Mouse (Mus musculus) adipocyte (in vitro differentiated cells): ENCODE data around the gene 4930595D18Rik.

Experiments used
- DNase-seq: peaks from one replicate; pipeline ENCODE4 v3.0.0-alpha.2; 2016; ENCODE audit warnings: low spot score

The 4930595D18Rik gene

GRCm38 (mm10) chr12:111134791-111135733 is 49.2 kb downstream of the 4930595D18Rik start:
- DNase-seq, result no peak

- DNase-seq, result no peak
Observed at GRCm38 (mm10) chr12:111134169-111134568, 50.1 kb downstream of the 4930595D18Rik start.

GRCm38 (mm10) chr12:111125666-111126065 is 58.6 kb downstream of the 4930595D18Rik start:
- no peak for DNase-seq

DNA sequence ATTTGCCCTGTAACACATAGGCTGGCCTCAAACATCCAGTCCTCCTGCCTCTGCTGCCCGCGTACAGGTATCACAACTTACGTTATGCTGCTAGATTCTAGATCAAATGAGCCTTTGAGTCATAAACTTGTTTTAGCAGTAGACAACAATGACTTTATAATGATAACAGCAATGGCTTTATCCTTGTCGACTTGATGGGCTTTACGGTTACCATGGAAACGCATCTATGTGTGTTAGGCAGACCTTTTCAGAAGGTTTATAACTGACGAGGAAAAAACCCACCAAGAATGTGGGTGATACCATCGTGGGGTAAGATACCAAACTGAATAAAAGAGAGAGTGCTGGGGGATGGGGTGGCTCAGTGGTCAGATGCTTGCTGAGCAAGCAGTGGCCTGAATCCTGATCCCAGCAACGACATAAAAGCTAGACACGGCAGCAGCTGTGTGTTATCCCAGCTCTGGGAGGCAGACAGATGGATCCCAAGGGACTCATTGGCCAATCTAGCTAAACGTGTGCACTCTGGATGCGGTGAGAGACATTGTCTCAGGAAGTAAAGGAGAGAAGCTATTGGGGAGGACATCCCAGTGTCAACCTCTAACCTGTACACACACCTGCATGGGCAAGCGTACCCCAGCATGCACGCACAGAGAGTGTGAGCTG is 59.6 kb downstream of the 4930595D18Rik start:
- DNase-seq, result no peak

DNA sequence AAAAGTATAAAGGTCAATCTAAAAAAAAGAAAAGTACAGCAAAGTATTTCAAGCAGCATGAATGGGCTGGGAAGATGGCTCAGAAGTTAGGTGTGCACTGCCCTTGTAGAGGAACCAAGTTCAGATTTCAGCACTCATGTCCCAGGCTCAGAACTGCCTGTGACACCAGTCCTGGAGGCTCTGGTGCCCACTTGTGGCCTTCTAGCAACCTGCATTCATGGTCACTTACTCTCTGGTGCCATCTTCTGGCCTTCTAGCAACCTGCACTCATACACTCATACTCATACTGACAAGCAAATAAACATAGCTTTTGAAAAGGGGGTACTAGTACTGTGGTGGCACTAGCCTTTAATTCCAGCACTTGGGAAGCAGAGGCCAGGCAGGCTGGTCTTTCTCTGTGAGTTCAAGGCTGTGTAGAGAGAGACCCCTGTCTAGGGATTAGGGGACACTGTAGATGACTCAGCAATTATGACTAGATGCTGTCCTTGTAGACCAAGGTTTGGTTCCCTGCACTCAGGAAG is 61.9 kb downstream of the 4930595D18Rik start:
- peak; percentile 22 for DNase-seq

DNA sequence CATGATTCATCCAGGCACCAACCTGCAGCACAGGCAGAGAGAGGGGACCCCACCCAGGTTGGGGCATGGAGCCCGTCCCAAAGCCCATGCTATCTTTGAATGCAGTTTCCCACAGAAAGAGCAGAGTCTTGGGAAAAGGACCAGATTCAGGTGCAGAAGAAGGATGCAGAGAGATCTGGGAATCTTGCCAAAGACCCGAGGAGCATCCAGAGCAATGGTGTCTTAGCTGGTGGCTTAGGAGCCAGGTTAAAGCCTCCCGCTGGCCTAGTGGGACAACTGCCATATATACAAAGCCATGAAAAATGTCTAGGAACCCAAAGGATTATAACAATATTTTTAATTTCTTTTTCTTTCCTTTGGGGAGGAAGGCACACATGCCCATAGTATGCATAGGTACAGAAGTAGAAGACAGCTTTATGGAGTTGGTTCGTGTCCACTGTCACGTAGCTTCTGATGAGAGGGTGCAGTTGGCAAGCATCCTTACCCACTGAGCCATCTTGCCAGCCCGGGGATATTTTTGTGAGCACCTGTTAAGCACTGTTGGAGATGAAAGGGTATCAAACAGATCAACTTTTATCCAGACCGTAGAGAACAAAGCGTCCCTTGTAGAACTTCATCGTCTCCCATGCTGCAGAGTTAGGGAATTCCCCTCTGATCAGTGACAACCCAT is 63.2 kb downstream of the 4930595D18Rik start:
- DNase-seq, result no peak

DNA sequence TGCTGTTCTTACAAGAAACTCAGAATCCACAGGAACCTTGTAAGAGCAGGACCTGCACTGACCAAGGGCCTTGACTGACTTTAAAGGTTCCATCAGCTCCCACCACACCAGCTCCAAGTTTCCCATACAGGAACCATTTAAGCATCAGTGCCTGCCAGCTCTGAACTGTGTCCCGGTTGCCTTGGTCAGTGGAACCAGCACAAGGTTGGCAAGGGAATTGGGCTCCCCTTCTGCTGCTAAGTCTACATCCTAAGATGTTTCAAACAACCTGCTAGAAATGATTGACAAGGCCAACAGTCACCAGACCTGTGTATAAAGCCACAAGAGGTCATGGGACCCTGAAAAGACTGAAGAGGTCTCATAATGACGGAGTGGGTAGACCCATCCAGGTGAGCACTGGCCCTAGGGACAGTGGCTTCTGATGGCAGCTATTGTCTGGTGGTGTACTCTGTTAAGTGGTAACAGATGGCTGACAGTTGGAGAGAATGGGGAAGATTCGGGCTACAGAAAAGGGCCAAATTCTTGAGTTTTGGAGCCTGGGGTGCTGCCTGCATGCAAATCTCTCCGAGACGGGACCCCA is 64.7 kb downstream of the 4930595D18Rik start:
- DNase-seq, result no peak

GRCm38 (mm10) chr12:111114593-111114992 is 69.7 kb downstream of the 4930595D18Rik start:
- no peak for DNase-seq

GRCm38 (mm10) chr12:111111176-111111575 is 73.1 kb downstream of the 4930595D18Rik start:
- DNase-seq, result no peak
